Mouse (Mus musculus) MEL-GATA-1-ER (cell line): ENCODE measurements at regions not wholly inside any gene's neighbourhood (a gene's known extent, or its start where the extent isn't known, plus 50 kb on each side); places are given as distances from the start of the nearest gene placed in this dataset.

Experiments used
- DNase-seq: peaks from one replicate; pipeline ENCODE4 v3.0.0-alpha.2; 2012; ENCODE audit warnings: low read depth; ENCODE audit errors: extremely low read depth

DNA sequence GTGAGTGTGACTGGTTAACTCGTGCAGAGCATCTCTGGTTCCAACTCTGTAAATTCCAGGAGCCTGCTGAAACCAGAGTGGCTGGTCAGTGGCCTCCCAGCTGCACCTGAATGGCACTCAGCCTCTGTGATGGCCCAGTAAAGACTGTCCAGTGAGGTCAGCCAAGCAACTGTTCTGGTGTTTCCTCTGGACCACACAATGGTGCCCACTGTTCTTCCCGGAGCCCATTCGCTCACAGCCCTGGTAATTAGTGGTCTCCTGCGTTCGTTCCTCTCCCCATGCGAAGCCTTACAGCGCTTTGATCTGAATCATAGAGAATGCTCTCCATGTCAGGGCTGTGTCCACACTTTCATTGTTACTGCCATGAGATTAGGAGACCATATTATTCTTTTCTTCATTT is 75.5 kb downstream of the Enkur start:
- DNase-seq, result no peak

DNA sequence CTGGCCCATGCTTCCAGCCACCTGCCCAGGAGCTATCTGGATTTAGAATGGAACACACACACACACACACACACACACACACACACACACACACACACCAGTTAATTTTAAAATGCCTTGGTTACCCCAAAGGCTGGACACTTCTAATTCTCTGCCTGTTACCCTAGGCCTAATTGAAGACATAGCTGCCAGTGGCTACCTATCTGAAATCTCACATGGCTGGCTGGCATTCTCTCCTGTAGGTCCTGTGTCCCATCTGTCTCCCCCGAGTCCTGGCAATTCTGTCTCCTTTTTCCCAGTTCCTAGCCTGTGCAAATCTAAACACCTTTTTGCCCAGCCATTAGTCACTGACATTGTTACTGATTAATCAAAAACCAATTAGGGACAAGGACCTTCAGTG is 78.6 kb downstream of the Enkur start:
- no peak for DNase-seq

DNA sequence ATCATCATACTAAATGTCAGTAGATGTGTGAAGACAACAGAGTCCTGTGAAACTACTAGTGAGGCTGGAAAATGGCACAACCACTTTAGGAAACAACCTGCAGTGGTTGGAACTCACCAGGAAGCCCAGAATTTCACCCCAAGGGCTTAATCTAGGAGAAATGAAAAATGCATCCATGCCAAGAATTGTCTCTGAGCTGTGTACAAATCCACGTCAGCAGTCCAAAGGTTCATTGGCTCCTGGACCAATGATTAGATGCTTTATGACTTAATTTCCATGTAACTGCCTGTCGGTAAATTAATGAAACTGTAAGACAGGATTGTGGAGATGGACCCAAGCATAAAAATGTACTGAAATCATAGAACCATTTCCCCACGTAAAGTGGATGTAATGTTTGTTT is 82.7 kb downstream of the Enkur start:
- DNase-seq, result no peak

DNA sequence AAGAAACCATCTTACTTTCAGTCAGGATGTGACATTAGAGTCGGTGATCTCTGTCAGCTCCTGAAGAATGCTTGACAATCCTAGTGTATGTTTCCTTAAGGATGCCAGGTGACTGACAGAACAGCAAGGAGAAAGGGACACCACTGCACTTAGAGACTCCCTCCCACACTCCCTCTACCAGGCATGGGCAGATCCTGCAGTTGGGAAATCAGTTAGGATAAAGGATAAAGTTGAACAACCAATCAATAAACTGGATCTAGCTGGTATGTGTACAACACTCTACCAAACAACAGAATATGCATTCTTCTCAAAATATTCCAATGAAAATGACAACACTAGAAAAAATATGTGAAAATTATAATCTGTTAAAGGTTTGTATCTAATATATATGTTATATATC is 83.5 kb downstream of the Enkur start:
- DNase-seq, result no peak

DNA sequence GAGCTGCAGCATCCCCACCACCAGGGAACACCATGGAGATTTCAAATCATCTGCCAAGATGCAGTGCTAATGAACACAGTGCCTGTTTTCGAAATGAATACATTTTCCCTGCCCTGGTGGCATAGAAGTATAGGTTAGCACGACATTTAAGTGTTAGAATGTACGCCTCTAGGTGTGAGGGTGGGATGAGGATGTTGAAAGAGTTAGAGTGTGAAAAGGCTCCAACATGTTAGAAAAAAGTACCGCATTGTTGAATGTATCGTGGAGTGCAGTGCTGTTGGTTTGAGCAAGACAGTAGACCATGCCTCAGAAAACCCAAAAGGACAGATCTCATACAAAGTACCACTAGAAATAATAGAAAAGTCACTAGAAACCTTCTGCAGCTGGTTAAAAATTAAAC is 88.3 kb downstream of the Enkur start:
- DNase-seq, result no peak

DNA sequence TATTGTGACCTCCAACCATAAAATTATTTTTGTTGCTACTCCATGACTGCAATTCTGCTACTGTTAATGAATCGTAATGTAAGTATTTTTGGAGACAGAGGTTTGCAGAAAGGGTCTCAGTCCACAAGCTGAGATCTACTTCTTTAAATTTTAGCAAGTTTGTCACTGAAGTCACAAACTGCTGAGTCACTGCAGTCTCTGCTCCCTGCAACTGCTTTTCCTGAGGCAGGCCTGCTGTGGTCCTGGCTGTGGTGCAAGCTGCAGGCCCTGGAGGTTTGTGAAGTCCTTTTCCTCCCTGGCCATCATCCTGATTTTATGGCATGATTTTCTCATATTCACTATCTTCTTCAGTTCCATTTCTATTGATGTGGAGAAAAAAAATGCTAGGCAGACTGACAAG is 93.6 kb downstream of the Enkur start:
- DNase-seq, result peak; percentile 51

DNA sequence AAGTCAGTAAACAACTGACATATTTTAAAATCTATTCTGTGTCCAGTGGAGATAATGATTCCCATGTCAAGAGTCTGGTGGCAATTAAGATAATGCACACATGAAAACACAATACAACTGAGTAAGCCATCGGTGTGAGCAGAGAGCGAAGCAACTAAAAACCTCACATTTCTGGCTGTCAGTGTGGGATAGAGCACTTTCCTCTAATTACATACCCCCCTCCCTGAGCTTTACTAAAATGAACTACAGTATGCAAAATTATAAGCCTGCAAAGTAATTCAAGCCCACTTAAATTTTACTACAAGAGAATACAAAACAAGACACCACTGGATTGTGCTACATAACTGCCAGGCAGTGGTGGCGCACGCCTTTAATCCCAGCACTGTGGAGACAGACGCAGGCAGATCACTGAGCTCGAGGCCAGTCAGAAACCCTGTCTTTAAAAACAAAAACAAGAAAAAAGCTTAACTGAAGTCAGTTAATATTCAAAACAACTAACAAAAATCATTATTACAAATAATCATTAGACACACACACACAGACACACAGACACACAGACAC is 104.8 kb downstream of the Enkur start:
- no peak for DNase-seq

DNA sequence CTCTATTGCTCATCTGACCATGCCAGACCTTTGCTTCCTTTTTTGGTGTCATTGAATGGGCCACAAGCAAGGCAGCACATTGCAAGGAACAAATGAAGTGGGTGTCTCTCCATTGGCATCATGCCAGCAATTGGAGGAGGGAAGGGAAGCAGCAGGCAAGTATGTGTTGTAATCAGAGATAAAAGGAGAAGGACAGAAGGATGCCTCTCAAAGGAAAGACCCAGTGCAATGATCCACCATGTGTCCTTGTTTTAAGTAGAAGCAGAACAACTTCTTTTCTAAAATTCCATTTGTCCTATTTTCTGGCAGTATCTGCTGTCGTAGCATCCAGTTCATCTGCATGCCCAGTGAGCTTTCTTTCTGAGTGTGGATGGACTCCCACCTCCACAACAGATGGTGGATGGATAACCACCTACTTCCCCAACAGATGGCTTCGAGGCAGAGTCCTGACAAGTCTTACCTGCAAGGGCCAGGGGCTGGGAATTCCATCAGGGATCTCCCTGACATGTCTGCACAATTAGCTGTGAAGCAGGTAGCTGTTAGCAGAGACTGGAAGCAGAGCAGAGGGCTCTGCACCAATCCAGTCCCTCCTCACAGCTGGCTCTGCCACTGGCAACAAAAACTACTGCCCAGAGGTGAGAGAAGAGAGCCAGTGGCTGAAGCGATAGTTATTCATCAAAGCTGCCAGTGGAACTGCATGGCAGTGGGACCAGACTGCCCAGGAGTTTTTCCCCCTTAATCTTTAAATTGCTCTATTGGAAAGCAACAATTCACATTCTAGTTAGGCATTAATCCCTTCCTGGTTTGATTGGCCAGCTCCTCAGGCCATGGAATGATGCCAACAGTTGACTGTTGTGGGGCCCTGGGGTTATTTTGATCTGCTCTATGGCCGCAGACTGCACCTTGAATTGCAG is 113.8 kb downstream of the Enkur start:
- DNase-seq, result peak; percentile 99

DNA sequence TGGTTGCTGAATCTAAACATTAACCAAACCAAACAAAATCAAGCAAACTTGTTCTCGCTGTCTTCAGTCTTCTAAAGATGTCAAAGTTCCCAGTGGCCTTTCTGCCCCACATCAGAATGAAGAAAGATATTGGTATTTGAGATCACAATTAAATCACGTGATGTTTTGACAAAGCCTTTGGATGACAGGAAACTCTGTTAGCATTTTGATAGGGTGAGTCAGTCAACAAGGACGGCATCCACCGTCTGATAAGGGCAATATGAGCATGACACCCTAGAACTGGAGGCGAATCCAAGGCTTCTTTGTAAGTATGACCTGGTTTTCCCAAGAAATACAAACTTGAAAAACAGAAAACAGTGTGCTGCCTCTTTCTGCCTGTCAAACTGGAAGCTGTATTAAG is 116.8 kb upstream of the Arhgap21 start:
- DNase-seq, result peak; percentile 58

DNA sequence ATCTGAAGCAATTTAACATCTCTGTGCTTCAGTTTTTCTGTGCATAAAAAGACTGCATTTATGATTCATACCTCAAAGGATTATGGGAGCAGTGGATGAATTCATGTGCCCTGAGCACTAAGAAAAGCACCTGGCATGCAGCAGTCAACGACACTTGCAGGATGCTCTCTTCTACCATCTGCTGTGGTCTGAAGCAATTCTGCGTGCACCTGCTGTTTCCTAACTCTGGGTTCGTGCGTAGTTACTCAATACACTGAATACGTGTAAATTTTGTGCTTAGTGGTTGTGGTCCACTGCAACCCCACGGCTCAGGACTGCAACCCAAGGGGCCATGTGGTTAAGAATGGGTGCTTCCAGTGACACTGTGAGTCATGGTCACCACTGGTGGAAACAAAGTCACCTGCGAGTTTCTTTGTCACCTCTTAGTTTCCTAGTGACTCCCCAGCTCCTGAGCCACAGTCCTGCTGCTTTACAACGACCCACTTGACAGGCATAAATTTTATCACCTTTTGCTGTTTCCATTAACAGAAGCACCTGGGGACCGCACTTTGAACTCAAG is 98.7 kb upstream of the Arhgap21 start:
- no peak for DNase-seq

DNA sequence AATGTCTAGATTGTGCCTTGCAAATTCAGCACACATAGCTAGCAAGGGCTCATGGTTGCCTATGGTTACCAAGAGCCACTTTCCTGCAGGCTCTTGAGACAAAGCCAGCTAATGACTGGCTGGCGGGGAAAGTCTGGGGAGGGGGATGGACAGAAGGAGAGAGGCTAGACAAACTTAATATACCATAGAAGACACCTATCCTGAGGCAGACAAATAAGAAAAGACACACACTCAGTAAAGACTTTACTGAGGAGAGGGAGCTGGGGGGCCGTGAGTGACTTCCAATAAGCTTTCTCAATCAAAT is 91.6 kb upstream of the Arhgap21 start:
- DNase-seq, result no peak

DNA sequence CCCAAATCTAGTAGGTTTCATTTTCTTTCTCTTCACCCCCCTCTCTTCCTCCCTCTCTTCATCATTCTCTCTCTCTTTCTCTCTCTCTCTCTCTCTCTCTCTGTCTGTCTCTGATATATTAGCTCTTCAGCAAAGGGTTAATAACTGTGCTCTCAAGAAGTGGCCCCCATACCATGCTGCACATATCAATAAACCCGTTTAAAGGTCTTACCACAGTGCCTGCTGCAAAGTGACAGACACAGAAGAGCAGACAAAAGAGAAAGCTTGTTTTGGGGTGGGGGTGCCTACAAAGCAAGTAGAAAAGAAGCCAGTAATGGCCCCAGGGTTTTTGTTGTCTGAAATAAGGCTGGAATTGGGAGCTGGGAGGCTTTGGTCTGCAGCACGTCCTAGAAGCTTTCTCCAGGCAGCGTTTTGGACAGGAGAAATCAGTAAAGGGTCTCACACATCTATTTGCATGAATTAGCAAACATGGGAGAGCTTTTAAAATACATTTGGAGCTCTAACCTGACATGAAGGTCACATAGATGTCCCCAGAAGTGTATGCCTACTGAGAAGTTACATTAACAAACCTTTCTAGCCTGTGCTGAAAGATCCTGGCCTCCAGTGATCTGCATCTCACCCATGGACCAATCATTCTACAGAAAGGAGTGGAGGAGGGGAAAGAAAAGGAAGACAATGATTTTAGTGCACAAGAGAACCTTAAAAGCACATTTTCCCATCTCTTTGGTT is 91.1 kb upstream of the Arhgap21 start:
- no peak for DNase-seq

DNA sequence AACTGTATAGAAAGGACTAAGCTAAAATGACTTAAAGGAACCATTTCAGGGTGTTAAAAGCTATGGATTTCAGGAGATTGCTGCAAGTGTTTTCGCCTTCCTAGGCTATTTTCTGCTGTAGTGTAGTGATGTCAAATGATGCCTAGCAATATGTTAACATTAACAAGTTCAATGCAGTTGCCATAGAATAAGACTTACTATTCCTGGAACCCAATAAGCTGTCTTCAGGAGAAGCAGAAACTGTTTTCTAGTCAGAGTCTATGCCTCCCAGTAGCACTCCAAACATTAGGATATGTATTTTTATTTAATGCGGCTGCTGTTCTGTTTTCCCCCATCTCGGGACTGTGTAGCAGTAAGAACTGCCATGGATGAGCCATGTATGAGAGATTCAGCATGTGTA is 90.3 kb upstream of the Arhgap21 start:
- DNase-seq, result no peak

DNA sequence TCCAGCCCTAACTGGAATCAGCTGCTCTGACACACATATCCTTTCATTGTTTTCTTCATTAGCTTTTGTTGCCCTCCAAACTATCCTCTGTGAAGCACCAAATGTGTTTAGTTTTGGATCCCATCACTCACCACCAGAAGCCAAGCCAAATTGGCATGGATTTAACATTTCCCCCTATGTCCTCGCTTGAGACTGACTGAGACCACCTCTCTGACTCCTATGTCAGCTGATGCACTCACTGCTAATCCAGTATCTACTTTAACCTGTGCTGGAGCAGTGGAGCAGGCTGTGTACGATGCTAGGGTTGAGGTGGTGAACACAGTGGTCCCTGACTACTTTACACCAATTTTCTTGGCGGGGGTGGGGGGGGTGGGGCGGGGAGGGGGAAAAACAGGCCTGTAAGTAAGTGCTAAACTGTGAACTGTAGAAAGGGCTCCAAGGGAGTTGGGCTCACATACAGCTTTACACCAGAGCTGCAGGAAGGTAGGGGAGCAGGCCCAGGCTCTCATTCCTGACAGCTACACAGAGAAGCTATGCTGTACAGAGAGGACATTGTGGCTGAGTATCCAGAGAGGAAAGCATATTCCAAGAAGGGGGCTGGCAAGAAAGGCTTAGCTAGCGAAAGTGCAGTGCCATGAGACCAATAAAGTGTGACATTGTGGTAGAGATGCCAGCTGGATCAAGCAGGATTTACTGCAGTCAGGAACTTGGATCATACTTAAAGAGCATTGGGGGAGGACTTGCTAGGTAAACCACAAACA is 87.9 kb upstream of the Arhgap21 start:
- DNase-seq, result no peak

DNA sequence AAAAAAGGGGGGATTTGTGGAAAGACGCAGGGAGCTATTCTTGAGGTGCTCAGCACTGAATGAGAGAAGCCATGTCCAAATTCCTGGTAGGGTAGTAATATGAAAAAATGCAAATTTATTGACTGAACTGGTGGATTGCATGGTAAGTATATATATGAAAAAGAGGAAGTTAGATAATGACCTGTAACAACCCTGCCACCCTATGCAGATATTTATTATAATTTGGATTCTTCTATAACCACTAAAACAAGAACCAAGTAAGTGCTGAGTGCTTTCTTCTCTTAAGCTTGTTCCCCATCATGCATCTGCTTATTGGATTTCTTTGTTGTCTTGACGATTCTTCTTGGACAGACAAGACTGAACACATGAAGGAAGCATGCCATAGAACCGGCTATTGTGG is 86.7 kb upstream of the Arhgap21 start:
- DNase-seq, result peak; percentile 41

DNA sequence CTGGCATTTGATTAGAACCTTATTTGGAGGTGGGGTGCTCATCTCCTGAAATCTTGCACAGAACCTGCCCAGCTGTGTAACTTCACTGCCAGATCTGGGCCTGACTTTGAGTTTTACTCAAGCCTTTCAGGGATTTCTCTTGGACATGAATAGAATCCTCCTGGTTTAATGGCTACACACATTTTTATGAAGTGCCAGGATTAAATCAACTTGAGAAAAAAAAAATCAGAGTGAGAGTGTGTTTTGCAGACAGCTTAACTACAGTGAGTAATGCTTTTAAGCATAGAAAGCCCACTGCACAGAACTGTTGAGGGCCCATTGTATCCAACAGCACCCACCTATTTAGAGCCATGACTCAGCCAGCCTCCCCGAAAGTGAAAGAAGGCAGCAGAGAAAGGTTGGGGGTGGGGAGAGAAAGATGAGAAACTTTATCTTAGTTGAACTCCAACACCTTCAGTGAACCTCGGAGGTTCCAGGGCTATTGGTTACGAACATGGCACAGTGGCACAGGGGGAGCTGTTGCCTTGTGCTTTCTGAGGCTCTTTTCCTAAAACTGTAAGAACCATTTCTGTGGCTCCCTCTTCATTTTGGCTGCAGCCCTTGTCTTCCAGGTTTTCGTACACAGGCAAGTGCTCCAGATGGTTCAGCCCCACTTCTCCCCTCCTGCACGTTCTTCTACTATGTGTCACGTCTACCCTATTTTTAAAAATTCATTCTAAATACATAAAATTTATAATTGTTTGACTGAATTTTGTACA is 85.8 kb upstream of the Arhgap21 start:
- DNase-seq, result no peak

DNA sequence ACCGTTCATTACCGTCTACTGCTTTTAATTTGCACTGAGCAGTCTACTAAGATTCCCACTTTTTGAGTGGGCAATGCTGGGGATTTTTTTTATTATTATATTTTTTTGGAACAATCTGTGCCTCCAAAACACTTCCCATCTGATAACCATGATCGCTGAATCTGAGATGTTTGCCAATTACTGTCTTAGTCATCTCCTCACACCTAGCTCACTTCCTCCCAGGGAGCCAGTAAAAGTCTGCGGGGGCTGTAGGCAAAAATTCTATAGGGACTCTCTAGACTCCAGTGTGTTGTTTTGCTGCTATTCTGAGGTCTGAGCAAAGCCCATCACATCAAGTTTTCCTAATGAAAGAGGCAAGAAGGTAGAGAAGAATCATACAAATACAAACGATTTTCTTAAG is 84.9 kb upstream of the Arhgap21 start:
- no peak for DNase-seq

DNA sequence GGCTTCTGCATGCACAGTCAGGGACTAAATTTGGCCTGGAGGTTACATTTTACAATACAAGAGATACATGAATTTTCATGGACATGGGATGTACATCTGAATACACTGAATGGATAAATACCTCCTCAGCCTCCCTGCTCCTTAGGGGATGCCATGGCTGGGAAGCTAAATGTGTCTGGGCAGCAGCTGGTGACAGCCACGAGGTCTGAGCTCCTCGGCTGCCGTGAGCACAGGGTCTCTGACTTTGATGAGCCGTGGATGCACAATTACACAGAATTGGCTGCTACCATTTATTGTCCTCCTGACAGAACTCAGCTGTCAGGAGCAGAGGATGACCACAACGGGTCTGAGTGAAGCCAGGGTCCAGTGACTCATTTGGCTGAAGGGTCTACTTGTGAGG is 80.3 kb upstream of the Arhgap21 start:
- DNase-seq, result no peak

DNA sequence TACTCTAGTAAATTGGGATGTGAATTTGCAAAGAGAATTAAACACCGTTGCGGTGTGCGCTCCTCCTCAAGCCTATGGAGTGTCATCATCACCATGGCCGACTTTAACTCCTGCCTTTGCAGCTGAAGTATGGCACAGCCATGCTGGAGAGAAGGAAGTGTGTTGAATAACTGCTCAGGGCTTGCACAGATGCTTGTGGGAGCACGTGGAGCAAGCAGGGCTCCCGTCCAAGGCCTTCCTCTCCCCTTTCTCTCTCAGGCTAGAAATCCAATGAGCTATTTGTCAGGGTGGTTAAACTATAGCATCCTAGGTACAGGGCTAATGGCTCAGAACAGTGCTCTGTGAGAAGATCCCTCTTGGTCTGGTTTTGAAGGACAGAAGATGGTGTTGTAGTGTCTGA is 79.5 kb upstream of the Arhgap21 start:
- DNase-seq, result no peak

DNA sequence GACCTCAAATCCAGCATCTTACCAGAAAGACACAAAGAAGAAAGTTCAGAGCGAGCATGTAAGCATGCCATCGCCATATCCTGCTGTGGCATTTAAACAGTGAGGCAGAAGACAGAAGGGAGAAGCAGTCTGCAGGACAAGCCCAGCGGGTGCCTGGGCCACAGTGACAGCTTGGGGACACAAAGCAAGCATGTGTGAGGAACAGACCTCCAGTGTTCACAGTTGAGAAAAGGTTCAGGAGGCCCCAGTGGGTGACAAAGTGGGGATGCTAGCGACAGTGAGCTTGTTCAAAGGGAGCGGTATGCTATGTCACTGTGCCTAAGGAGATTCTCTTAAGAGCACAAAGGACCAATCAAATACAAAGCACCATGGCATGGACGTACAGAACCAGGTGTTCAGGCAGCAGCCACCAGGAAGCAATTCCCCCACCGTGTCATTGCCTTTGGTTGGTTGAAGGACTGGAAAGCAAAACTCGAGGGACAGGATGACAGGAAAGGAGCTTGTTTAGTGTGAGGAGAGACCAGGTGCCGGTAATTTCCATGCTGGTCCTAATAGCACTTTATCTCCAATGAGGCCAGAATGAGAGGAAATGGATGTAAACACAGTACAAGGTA is 77.9 kb upstream of the Arhgap21 start:
- no peak for DNase-seq
